Mouse (Mus musculus) midbrain, embryonic 14.5 days (tissue): ENCODE measurements at regions not wholly inside any gene's neighbourhood (a gene's known extent, or its start where the extent isn't known, plus 50 kb on each side); places are given as distances from the start of the nearest gene placed in this dataset.

Source experiments
- ATAC-seq: fragments of 200-750 bp; cut with Nextera tagmentation; 2 replicates; pipeline ENCODE4 v1.8.0; 2017; ENCODE audit warnings: moderate number of reproducible peaks, moderate library complexity; ENCODE audit not compliant: low FRiP score, low TSS enrichment
- DNase-seq: peaks from one replicate; pipeline ENCODE4 v3.0.0-alpha.2; 2015
- H3K27ac ChIP-seq: fragments of 300-500 bp; sonication (generic); replicated peaks from 2 replicates; pipeline ENCODE4 v1.5.1; 2014; ENCODE audit warnings: mild to moderate bottlenecking, low read depth, low read length, moderate library complexity
- H3K27me3 ChIP-seq: fragments of 300-500 bp; sonication (generic); 2 replicates; pipeline ENCODE4 v1.6.1; 2014; ENCODE audit warnings: low read length, control low read depth, mixed read lengths; ENCODE audit not compliant: control insufficient read depth, insufficient read depth
- H3K36me3 ChIP-seq: fragments of 300-500 bp; sonication (generic); 2 replicates; pipeline ENCODE4 v1.6.1; 2014; ENCODE audit warnings: low read length, control low read depth; ENCODE audit not compliant: control insufficient read depth, insufficient read depth
- H3K4me1 ChIP-seq: fragments of 300-500 bp; sonication (generic); 2 replicates; pipeline ENCODE4 v1.6.1; 2014; ENCODE audit warnings: mild to moderate bottlenecking, antibody characterized with exemption, low read length, control low read depth; ENCODE audit not compliant: control insufficient read depth, insufficient read depth
- H3K4me2 ChIP-seq: fragments of 300-500 bp; sonication (generic); 2 replicates; pipeline ENCODE4 v1.6.1; 2014; ENCODE audit warnings: mild to moderate bottlenecking, low read length, moderate library complexity
- H3K4me3 ChIP-seq: fragments of 300-500 bp; sonication (generic); replicated peaks from 2 replicates; pipeline ENCODE4 v1.5.1; 2014; ENCODE audit warnings: low read depth, low read length
- H3K9ac ChIP-seq: fragments of 300-500 bp; sonication (generic); replicated peaks from 2 replicates; pipeline ENCODE4 v1.6.1; 2014; ENCODE audit warnings: mild to moderate bottlenecking, low read length, moderate library complexity
- H3K9me3 ChIP-seq: fragments of 300-500 bp; sonication (generic); 2 replicates; pipeline ENCODE4 v1.6.1; 2016; ENCODE audit warnings: low read length, control low read depth, mixed read lengths; ENCODE audit not compliant: control insufficient read depth
- WGBS: fragments of 180-500 bp; shearing (Covaris S2); extraction: QIAGEN DNeasy Blood & Tissue Kit; methylation state at CpG from one replicate; pipeline ENCODE4 v1.1.7; 2014; 5-methylcytosine and 5-hydroxymethylcytosine counted together

- no peaks in the 10 kb centered on the region for H3K27me3 ChIP-seq
- no peak overlapping the region for H3K4me2 ChIP-seq
- 33% methylated on average over 2 of the region's 2 CpGs for WGBS
- H3K9ac ChIP-seq: no peak overlapping the region
- no peaks in the 10 kb centered on the region for H3K4me1 ChIP-seq
- DNase-seq (no peak), ATAC-seq (no peak)
- H3K36me3 ChIP-seq: no peaks in the 10 kb centered on the region
- H3K4me3 ChIP-seq: no peak overlapping the region
- H3K9me3 ChIP-seq: no peaks in the 10 kb centered on the region
- H3K27ac ChIP-seq: no peak overlapping the region
These were observed 317.9 kb downstream of the Ttll7 start for GRCm38 (mm10) chr3:147170106-147170505.

DNA sequence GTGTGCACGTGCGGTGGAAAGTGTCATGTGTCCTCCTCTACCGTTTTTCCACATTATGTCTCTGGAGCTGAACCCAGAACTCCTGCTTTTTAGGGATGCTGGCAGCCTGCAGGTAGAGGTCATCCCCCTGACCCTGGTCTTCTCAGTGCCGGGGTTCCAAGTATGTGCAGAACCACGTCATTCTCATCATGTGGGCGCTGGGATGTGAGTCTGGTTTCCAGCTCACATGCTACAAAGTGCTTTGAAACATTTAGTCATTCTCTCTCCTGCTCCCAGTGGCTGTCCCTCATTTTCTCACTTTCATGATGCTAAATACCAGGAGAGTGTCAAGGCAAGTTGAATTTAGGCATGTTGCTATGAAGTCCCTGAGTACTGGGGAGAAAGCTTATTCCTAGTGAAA, 326.6 kb downstream of the Ttll7 start:
- DNase-seq (no peak), ATAC-seq (no peak)
- Histone ChIP-seq H3K9ac (no peak overlapping the region), H3K4me1 (peaks cover 32% of the 10 kb centered on the region), H3K36me3 (no peaks in the 10 kb centered on the region), H3K27ac (no peak overlapping the region), H3K4me3 (no peak overlapping the region), H3K9me3 (no peaks in the 10 kb centered on the region), H3K4me2 (no peak overlapping the region), H3K27me3 (no peaks in the 10 kb centered on the region)
- 91% methylated on average over 6 of the region's 6 CpGs for WGBS

GRCm38 (mm10) chr3:147180711-147181110, 328.5 kb downstream of the Ttll7 start:
- DNase-seq (peak; percentile 23), ATAC-seq (no peak)
- Histone ChIP-seq H3K4me2 (no peak overlapping the region), H3K27ac (peak overlapping the region; percentile 80), H3K4me3 (no peak overlapping the region), H3K27me3 (no peaks in the 10 kb centered on the region), H3K36me3 (no peaks in the 10 kb centered on the region), H3K4me1 (peaks cover 32% of the 10 kb centered on the region), H3K9ac (no peak overlapping the region), H3K9me3 (no peaks in the 10 kb centered on the region)
- WGBS: 40% methylated on average over 4 of the region's 4 CpGs

DNA sequence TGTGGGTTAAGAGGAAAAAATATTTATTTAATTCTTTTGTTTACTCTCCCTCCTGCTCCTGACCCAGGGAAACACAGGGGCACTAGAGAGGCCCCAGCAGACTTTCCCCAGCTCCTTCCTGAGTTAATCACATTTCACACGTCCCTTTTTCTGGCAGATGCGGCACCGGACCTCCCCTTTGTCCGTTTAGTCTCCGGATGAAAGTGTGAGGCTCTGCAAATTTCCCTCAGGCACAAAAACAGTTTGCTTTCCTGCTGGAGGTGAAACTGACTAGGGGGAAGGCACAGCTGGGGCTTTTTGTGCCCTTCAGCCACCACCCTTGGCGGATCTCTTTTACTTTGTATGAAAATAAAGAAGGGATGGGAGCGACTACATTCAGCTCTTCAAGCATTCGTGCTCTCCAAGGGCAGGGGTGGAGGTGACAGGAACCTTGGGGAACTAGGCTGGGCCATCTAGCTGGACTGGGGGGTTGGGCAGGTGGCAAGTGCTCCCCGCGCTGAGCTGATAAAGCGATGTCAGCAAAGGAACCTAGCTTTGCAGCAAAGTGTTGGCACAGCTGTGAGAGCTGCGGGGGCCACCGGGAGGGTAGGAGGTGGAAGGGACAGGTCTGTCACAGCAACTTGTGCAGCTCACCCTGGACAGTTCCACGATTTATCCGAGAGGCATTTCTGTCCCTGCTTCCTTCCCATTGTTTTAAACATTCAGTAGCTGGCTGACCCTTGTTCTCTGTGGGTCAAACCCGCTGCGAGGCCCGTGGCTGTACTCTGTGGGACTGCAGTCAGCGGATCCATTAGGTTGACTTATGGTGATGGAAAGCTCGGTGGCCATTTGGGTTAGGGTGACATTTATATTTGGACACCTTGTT, 329.6 kb downstream of the Ttll7 start:
- WGBS: under 1% methylated on average over 20 of the region's 20 CpGs
- Histone ChIP-seq H3K4me1 (peaks cover 32% of the 10 kb centered on the region), H3K9me3 (no peaks in the 10 kb centered on the region), H3K9ac (no peak overlapping the region), H3K27ac (peak overlapping the region; percentile 80), H3K27me3 (no peaks in the 10 kb centered on the region), H3K4me3 (no peak overlapping the region), H3K4me2 (peak overlapping the region; percentile 43), H3K36me3 (no peaks in the 10 kb centered on the region)
- peak; percentile 78 for DNase-seq
- ATAC-seq: peak; percentile 72

DNA sequence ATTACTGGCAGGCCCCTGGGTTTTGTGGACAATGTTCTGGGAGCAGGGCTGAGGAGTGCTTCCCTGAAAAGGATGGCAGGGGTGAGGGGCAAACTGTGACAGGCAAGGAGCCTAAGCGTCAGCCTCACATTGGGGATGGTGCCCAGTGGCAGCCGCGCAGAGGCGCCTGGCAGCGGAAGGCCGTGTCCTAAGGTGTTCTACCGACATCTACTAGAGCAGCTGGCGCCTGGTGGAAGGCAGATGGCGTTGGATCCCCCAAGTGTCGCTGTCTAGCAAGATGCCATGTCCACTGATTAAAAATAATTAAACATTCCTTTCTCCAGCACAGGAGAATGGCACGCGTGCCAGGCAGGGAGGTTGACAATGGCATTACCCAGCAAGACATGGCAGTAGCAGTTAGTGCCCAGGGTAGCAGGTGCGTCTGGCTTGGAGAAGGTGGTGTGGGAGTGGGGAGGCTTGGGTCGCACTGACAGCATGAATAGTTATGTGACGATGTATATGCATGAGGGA, 330.3 kb downstream of the Ttll7 start:
- Histone ChIP-seq H3K36me3 (no peaks in the 10 kb centered on the region), H3K27ac (peak overlapping the region; percentile 80), H3K27me3 (no peaks in the 10 kb centered on the region), H3K9me3 (no peaks in the 10 kb centered on the region), H3K4me3 (no peak overlapping the region), H3K9ac (no peak overlapping the region), H3K4me2 (peak overlapping the region; percentile 43), H3K4me1 (peaks cover 32% of the 10 kb centered on the region)
- ATAC-seq (peak; percentile 85), DNase-seq (peak; percentile 71)
- WGBS: 7% methylated on average over 15 of the region's 15 CpGs

- DNase-seq (peak; percentile 34), ATAC-seq (no peak)
- Histone ChIP-seq H3K36me3 (no peaks in the 10 kb centered on the region), H3K9me3 (no peaks in the 10 kb centered on the region), H3K4me3 (no peak overlapping the region), H3K27ac (no peak overlapping the region), H3K4me2 (no peak overlapping the region), H3K4me1 (peaks cover 32% of the 10 kb centered on the region), H3K9ac (no peak overlapping the region), H3K27me3 (no peaks in the 10 kb centered on the region)
- WGBS: 51% methylated on average over 11 of the region's 11 CpGs
These were observed 331.6 kb downstream of the Ttll7 start for GRCm38 (mm10) chr3:147183656-147184290.

DNA sequence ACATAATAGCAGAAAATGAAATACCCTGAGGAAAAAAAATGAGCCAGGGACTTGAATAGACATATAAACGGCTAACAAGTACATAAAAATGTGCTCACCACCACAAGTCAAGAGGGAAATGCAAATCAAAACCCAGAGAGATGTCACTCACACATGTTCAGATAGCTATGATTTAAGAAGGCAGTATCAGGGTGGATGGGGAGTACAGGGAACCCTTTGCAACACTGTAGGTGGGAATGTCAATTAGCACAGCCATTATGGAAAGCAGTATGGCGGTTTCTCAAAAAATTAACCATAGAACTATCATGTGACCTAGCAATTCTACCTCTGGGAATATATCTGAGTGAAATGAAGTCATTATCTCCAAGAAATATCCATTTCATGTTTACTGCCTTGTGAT, 337.6 kb downstream of the Ttll7 start:
- H3K4me1 ChIP-seq: no peaks in the 10 kb centered on the region
- H3K36me3 ChIP-seq: no peaks in the 10 kb centered on the region
- DNase-seq: peak; percentile 32
- H3K27ac ChIP-seq: no peak overlapping the region
- no peak overlapping the region for H3K4me2 ChIP-seq
- no peak overlapping the region for H3K9ac ChIP-seq
- no peak for ATAC-seq
- no peaks in the 10 kb centered on the region for H3K27me3 ChIP-seq
- WGBS: 42% methylated on average over 2 of the region's 2 CpGs
- H3K4me3 ChIP-seq: no peak overlapping the region
- H3K9me3 ChIP-seq: no peaks in the 10 kb centered on the region

DNA sequence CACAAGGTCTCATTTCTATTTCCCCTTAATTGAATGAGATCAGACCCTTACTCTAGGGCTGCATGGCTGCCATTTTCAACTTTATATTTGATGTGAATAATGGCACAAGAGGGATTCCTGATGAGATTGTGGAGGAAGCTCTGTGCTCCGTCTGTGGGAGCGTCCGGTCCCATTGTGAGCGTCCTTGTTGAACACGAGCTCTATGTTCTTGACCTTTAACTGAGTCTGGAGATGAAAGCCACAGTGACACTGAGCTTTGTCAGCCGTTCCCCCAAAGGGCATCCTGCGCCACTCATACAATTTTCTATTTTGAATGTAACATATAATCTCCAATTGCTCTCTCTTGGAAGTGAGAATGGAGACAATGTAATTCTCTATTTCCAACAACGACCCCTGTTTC, 344.5 kb downstream of the Ttll7 start:
- Histone ChIP-seq H3K27ac (no peak overlapping the region), H3K27me3 (no peaks in the 10 kb centered on the region), H3K4me1 (no peaks in the 10 kb centered on the region), H3K9me3 (no peaks in the 10 kb centered on the region), H3K4me3 (no peak overlapping the region), H3K4me2 (no peak overlapping the region), H3K9ac (no peak overlapping the region), H3K36me3 (no peaks in the 10 kb centered on the region)
- no peak for ATAC-seq
- WGBS: 74% methylated on average over 8 of the region's 8 CpGs
- DNase-seq: no peak
